Mouse (Mus musculus) stomach, postnatal 0 days (tissue): Measurements from ENCODE around the gene Myh4. TPM values are rescaled to one million over a fixed set of nuclear protein-coding genes. Genes with fewer than 3 reads are reported as not detected.

Source experiments
- ATAC-seq: fragments of 200-750 bp; cut with Nextera tagmentation; 2 replicates; pipeline ENCODE4 v1.8.0; 2017; ENCODE audit not compliant: low FRiP score, low TSS enrichment
- DNase-seq: peaks from one replicate; pipeline ENCODE4 v3.0.0-alpha.2; 2016; ENCODE audit warnings: low spot score
- H3K27ac ChIP-seq: fragments of 300-500 bp; sonication (generic); replicated peaks from 2 replicates; pipeline ENCODE4 v1.5.1; 2014; ENCODE audit warnings: mild to moderate bottlenecking, control low read depth
- H3K27me3 ChIP-seq: fragments of 300-500 bp; sonication (generic); 2 replicates; pipeline ENCODE4 v1.6.1; 2014; ENCODE audit warnings: low read length; ENCODE audit not compliant: control insufficient read depth, insufficient read depth
- H3K36me3 ChIP-seq: fragments of 300-500 bp; sonication (generic); 2 replicates; pipeline ENCODE4 v1.6.1; 2014; ENCODE audit warnings: low read length, mixed read lengths; ENCODE audit not compliant: control insufficient read depth, insufficient read depth
- H3K4me1 ChIP-seq: fragments of 300-500 bp; sonication (generic); replicated peaks from 2 replicates; pipeline ENCODE4 v1.6.1; 2014; ENCODE audit warnings: antibody characterized with exemption; ENCODE audit not compliant: control insufficient read depth, insufficient read depth
- H3K4me2 ChIP-seq: fragments of 300-500 bp; sonication (generic); replicated peaks from 2 replicates; pipeline ENCODE4 v1.6.1; 2014; ENCODE audit warnings: low read depth, mild to moderate bottlenecking, control low read depth, moderate library complexity
- H3K4me3 ChIP-seq: fragments of 300-500 bp; sonication (generic); 2 replicates; pipeline ENCODE4 v1.5.1; 2014; ENCODE audit warnings: low read depth, low read length, control low read depth
- H3K9ac ChIP-seq: fragments of 300-500 bp; sonication (generic); 2 replicates; pipeline ENCODE4 v1.6.1; 2014; ENCODE audit warnings: mild to moderate bottlenecking, low read length, control low read depth, mixed read lengths
- H3K9me3 ChIP-seq: fragments of 300-500 bp; sonication (generic); 2 replicates; pipeline ENCODE4 v1.6.1; 2016; ENCODE audit warnings: low read length; ENCODE audit not compliant: control insufficient read depth
- CTCF ChIP-seq: IDR thresholded peaks from 2 replicates; pipeline ENCODE4 v1.5.1; 2016; ENCODE audit warnings: antibody characterized with exemption, low read depth, mild to moderate bottlenecking, moderate library complexity
- EP300 ChIP-seq: optimal IDR thresholded peaks from 2 replicates; pipeline ENCODE3; 2016; ENCODE audit warnings: antibody characterized with exemption
- WGBS: fragments of 180-500 bp; shearing (Covaris S2); extraction: QIAGEN DNeasy Blood & Tissue Kit; methylation state at CpG from one replicate; pipeline ENCODE4 v1.1.7; 2014; 5-methylcytosine and 5-hydroxymethylcytosine counted together
- polyA plus RNA-seq: library from polyadenylated mRNA; unstranded; fragments of >200 nt; fragmentation: Nextera tagmentation; extraction: Ambion mirVana; gene quantifications from 2 replicates; pipeline ENCODE4 v1.2.1, GENCODE M21; 2015

Myh4 gene
- polyA plus RNA-seq, 1 experiment from 2014 or later: not detected

GRCm38 (mm10) chr11:67204766-67205165 lies 33.1 kb upstream of the Myh4 start:
- Histone ChIP-seq H3K27ac (no peak overlapping the region), H3K4me1 (no peaks in the 10 kb centered on the region), H3K9ac (no peak overlapping the region), H3K36me3 (no peaks in the 10 kb centered on the region), H3K9me3 (no peaks in the 10 kb centered on the region), H3K27me3 (no peaks in the 10 kb centered on the region), H3K4me3 (no peak overlapping the region), H3K4me2 (no peak overlapping the region)
- DNase-seq (no peak), ATAC-seq (no peak)
- 58% methylated on average over 3 of the region's 3 CpGs for WGBS
- no peak for TF ChIP-seq EP300
- no peak for TF ChIP-seq CTCF

GRCm38 (mm10) chr11:67221803-67222202 lies 16.0 kb upstream of the Myh4 start:
- DNase-seq (no peak), ATAC-seq (no peak)
- Histone ChIP-seq H3K27me3 (no peaks in the 10 kb centered on the region), H3K4me3 (no peak overlapping the region), H3K27ac (no peak overlapping the region), H3K4me2 (no peak overlapping the region), H3K4me1 (no peaks in the 10 kb centered on the region), H3K36me3 (no peaks in the 10 kb centered on the region), H3K9me3 (no peaks in the 10 kb centered on the region), H3K9ac (no peak overlapping the region)
- WGBS: 89% methylated on average over 8 of the region's 8 CpGs
- TF ChIP-seq CTCF (no peak), EP300 (no peak)

DNA sequence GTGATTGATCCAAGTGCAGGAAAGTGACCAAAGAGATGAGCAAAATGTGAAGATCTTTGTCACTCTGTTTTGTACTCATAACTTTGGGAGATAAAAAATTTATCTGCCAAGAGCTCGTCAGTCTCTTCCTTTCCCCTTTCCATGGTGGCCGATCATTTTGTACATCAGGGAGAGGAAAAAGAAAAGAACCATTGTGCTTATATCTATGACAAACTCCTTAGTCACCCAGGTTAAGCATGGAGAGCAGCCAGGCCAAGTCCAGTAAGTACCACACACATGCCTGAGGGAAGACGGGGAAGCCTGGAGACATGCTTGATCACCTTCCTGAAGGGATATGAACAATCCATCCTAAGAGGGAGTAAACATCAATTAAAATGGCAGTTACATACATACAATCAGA lies 13.4 kb upstream of the Myh4 start:
- no peak overlapping the region for H3K4me3 ChIP-seq
- no peak overlapping the region for H3K9ac ChIP-seq
- no peak overlapping the region for H3K4me2 ChIP-seq
- DNase-seq (no peak), ATAC-seq (no peak)
- H3K27ac ChIP-seq: no peak overlapping the region
- no peaks in the 10 kb centered on the region for H3K36me3 ChIP-seq
- no peaks in the 10 kb centered on the region for H3K4me1 ChIP-seq
- H3K9me3 ChIP-seq: no peaks in the 10 kb centered on the region
- 78% methylated on average over 2 of the region's 3 CpGs for WGBS
- no peaks in the 10 kb centered on the region for H3K27me3 ChIP-seq
- no peak for TF ChIP-seq EP300
- no peak for TF ChIP-seq CTCF

DNA sequence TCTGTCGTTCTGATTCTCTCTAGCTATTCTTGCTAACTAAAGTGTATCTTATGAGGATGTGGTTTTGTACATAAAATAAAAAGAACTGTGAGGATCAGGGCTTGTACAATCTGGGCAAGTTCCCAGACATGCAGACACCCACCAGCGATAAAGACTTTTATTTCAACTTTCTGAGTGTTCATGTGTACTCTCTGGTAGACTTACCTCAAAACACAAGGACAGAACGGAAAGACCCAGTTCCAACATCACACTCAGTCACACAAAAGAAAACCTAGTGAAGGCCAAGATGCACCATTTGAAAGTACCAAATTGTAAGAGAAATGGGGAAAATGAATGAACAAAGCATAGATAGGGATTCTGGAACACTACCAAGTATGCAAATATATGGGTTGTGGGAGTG lies 9.1 kb upstream of the Myh4 start:
- Histone ChIP-seq H3K9ac (no peak overlapping the region), H3K9me3 (no peaks in the 10 kb centered on the region), H3K27ac (no peak overlapping the region), H3K4me3 (no peak overlapping the region), H3K36me3 (no peaks in the 10 kb centered on the region), H3K4me2 (no peak overlapping the region), H3K4me1 (no peaks in the 10 kb centered on the region), H3K27me3 (no peaks in the 10 kb centered on the region)
- DNase-seq (no peak), ATAC-seq (no peak)
- WGBS: 75% methylated on average over 3 of the region's 3 CpGs
- TF ChIP-seq EP300 (no peak), CTCF (no peak)

GRCm38 (mm10) chr11:67229166-67229565 lies 8.7 kb upstream of the Myh4 start:
- no peak for TF ChIP-seq EP300
- no peak for TF ChIP-seq CTCF
- ATAC-seq: no peak
- no peaks in the 10 kb centered on the region for H3K9me3 ChIP-seq
- H3K4me2 ChIP-seq: no peak overlapping the region
- H3K4me3 ChIP-seq: no peak overlapping the region
- H3K27me3 ChIP-seq: no peaks in the 10 kb centered on the region
- WGBS: 77% methylated on average over 5 of the region's 5 CpGs
- no peak overlapping the region for H3K27ac ChIP-seq
- DNase-seq: no peak
- H3K4me1 ChIP-seq: no peaks in the 10 kb centered on the region
- H3K9ac ChIP-seq: no peak overlapping the region
- H3K36me3 ChIP-seq: no peaks in the 10 kb centered on the region

DNA sequence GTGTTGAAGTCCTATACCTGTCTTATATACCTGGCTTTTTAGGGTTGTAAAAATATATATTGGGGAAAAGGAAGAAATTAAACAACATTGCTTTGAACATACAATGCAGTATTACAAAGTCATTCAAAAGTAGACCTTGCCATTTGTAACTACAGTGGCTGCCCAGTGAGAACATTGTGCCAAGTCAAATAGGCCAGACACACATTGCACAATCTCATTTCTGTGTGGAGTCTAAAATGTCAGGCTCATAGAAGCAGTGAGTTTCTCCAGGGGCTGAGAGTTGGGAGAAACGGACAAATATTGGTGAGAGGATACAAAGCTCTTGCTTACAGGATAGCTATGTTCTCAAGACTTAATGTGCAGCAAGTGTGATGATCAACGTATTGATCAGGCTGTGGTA lies 7.9 kb upstream of the Myh4 start:
- H3K4me2 ChIP-seq: no peak overlapping the region
- H3K9me3 ChIP-seq: no peaks in the 10 kb centered on the region
- no peaks in the 10 kb centered on the region for H3K4me1 ChIP-seq
- TF ChIP-seq CTCF (no peak), EP300 (no peak)
- no peak for ATAC-seq
- no peaks in the 10 kb centered on the region for H3K36me3 ChIP-seq
- 71% methylated on average over 2 of the region's 2 CpGs for WGBS
- H3K27ac ChIP-seq: no peak overlapping the region
- H3K27me3 ChIP-seq: no peaks in the 10 kb centered on the region
- no peak overlapping the region for H3K4me3 ChIP-seq
- no peak overlapping the region for H3K9ac ChIP-seq
- DNase-seq: peak; percentile 18
